Mouse (Mus musculus) lung, postnatal 14 days (tissue): ENCODE data around the gene Rdh14.

Experiments
- DNase-seq: peaks from one replicate; pipeline ENCODE4 v3.0.0; 2021

The Rdh14 gene

DNA sequence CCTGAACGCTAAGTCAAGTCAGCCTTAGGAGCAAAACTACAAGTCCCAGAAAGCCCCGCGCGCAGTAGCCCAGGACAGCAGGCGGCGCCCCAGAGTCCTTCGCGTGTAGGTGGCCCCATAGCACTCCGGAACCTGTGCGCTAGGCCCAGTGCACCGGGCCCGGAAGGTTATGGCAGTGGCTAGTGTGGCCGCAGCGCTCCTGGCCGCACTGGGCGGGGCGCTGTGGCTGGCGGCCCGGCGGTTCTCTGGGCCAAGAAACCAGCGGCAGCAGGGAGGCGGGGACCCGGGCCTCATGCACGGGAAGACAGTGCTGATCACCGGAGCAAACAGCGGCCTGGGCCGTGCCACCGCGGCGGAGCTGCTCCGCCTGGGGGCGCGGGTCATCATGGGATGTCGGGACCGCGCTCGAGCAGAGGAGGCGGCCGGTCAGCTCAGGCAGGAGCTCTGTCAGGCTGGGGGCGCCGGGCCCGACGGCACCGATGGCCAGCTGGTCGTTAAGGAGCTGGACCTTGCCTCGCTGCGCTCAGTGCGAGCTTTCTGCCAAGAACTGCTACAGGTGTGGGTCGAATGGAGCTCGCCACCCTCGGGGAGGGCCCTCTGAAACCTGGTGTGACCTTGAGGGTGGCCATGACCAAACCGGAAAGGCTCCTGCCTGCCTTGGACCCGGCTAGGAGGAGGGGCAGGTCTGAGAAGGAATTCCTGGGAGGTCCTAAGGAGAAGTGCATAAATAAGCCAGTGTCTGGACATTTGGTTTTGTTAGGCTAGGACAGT lies at the start of gene Rdh14:
Gene Rdh14, plus strand, starts transcription at position 102 of the 771 bp plus-strand sequence.
- peak; percentile 97 for DNase-seq

DNA sequence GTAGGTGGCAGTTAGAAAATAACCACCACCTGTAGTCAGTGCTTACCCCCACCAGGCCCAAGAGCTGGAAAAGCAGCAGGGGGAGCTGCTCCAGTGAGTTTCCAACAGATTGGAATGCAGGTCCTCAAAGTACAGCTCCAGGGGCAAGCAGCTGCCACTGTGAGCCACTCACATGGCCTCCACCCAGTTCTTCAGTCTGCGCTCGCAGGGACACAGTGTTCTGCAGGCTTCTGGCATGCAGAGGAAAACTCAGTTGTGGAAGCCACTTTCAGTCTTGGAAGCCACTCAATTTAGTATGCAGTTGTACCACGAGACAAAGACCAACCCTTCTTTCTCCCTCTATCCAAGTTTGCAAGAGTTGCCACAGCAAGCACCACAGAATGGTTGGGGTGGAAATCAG lies 39.9 kb upstream of the Rdh14 start:
- DNase-seq = peak; percentile 27

DNA sequence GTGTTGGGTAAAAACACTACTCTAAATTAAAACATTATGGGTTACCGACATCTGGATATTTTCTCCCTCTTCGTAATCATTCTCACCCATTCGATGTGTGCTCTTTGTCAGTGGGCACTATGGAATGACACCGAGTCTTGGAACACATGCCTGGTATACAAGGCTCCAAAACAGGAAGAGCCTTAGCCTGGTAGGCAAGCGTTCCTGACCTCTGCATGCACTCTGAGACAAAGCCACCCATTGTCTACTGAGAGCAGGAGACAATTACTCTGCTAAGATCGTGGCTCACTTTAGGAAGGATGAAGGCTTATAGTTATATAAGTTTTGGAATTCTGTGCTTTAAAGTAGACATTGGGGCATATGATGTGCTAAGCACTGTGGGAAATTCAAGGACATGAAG lies 32.8 kb upstream of the Rdh14 start:
- no peak for DNase-seq

- DNase-seq = no peak
Measured at GRCm38 (mm10) chr12:10369673-10370072, 20.9 kb upstream of the Rdh14 start, which contains the start of gene Nt5c1b. Gene Nt5c1b (plus strand): TSS chr12:10369973.

DNA sequence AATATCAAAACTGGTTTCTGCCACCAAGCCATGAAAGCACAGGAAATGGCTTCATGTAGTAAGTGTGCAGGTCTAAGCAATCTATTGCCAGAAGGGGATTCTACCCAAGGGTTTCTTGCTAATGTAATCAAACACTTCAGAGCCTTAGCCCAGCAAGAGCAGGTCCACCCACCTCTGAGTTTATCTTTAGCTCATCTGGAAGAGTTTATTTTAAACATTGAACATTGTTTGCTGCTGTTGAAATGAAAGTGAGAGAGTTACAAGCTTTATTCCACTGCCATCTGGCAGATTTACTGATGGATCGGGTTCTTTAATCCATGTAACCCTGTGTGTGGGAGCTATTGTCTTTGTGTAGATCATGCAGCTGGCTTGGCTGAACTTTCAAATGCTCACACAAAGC lies 10.2 kb downstream of the Rdh14 start:
- DNase-seq = no peak

GRCm38 (mm10) chr12:10402421-10403115 lies 12.0 kb downstream of the Rdh14 start:
- DNase-seq = peak; percentile 22

DNA sequence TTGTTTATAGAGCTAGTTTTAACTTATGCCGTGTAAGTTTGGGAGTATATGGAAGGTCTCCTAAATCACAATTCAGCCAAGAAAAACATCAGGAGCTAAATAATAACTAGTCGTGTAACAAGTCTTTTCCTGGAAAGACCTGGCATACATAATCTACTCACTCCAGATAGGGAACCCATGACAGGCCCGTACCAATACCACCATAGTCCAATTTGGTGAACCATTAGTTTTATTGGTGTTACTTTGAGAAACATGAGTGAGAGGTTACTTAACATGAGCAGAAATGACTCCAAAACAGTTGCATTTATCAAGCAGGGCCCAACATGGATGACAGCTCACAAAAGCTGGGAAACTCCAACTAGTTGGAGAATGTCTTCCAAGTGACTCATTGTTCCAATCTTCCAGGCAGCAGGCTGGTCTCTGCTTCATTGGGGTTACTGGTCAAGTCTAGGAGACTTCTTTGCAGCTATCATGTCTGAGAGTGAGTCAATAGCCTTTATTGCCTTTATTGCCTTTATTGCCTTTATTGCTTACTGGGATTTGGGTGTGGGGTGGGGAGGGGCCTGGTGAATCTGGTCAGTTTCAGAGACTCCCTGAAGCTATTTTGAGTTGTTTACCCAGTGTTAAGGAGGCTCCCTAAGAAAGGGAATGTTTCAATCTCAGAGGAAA lies 20.1 kb downstream of the Rdh14 start:
- DNase-seq = no peak

DNA sequence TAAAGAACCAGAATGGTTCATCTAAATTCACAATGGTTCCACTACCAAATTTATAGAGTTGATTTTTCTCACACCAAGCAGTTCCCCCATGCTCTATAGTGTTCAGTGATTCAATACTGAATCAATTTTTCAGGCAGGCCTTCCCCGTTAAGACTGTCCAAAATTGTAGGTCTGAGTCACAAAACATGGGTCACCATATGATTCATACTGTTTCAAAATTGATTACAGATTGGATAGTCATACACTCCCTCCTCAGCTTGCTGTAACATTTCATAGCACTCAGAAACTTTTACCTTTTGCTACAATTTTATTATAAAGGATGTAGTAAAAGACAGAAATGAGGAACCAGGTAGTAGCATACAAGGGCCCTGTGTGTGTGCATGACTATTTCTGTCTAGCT lies 20.9 kb downstream of the Rdh14 start:
- DNase-seq = no peak

- DNase-seq = no peak
Measured at GRCm38 (mm10) chr12:10422347-10422746, 31.8 kb downstream of the Rdh14 start.

- DNase-seq = no peak
Measured at GRCm38 (mm10) chr12:10425982-10426863, 35.7 kb downstream of the Rdh14 start.

GRCm38 (mm10) chr12:10430999-10431398 lies 40.4 kb downstream of the Rdh14 start:
- no peak for DNase-seq

- peak; percentile 91 for DNase-seq
Measured at GRCm38 (mm10) chr12:10438054-10439001, 47.8 kb downstream of the Rdh14 start.

GRCm38 (mm10) chr12:10439483-10440235 lies 49.1 kb downstream of the Rdh14 start:
- no peak for DNase-seq
